Mouse (Mus musculus) kidney, embryonic 15.5 days (tissue): ENCODE results near the gene Phldb1. TPM values are rescaled to one million over a fixed set of nuclear protein-coding genes. Genes with fewer than 3 reads are reported as not detected.

ENCODE experiments used
- ATAC-seq: fragments of 200-750 bp; cut with Nextera tagmentation; replicated peaks from 2 replicates; pipeline ENCODE4 v1.8.0; 2017; ENCODE audit warnings: moderate TSS enrichment; ENCODE audit not compliant: low FRiP score
- H3K27ac ChIP-seq: fragments of 300-500 bp; sonication (generic); 2 replicates; pipeline ENCODE4 v1.5.1; 2015; ENCODE audit warnings: mild to moderate bottlenecking, inconsistent platforms
- H3K27me3 ChIP-seq: fragments of 300-500 bp; sonication (generic); 2 replicates; pipeline ENCODE4 v1.6.1; 2015; ENCODE audit warnings: inconsistent platforms
- H3K36me3 ChIP-seq: fragments of 300-500 bp; sonication (generic); 2 replicates; pipeline ENCODE4 v1.6.1; 2015; ENCODE audit warnings: inconsistent platforms
- H3K4me1 ChIP-seq: fragments of 300-500 bp; sonication (generic); 2 replicates; pipeline ENCODE4 v1.6.1; 2015; ENCODE audit warnings: inconsistent platforms
- H3K4me2 ChIP-seq: fragments of 300-500 bp; sonication (generic); 2 replicates; pipeline ENCODE4 v1.6.1; 2015; ENCODE audit warnings: moderate library complexity, mild to moderate bottlenecking, inconsistent platforms
- H3K4me3 ChIP-seq: fragments of 300-500 bp; sonication (generic); replicated peaks from 2 replicates; pipeline ENCODE4 v1.5.1; 2015; ENCODE audit warnings: mild to moderate bottlenecking, inconsistent platforms
- H3K9ac ChIP-seq: fragments of 300-500 bp; sonication (generic); 2 replicates; pipeline ENCODE4 v1.6.1; 2015; ENCODE audit warnings: mild to moderate bottlenecking, inconsistent platforms
- H3K9me3 ChIP-seq: fragments of 300-500 bp; sonication (generic); replicated peaks from 2 replicates; pipeline ENCODE4 v1.6.1; 2016; ENCODE audit warnings: inconsistent platforms
- WGBS: fragments of 180-500 bp; shearing (Covaris S2); methylation state at CpG from one replicate; pipeline ENCODE4 v1.1.7; 2015; ENCODE audit warnings: mixed read lengths; 5-methylcytosine and 5-hydroxymethylcytosine counted together
- polyA plus RNA-seq: library from polyadenylated mRNA; unstranded; fragments of >200 nt; fragmentation: Nextera tagmentation; extraction: Ambion mirVana; gene quantifications from 2 replicates; pipeline ENCODE4 v1.2.1, GENCODE M21; 2015

The Phldb1 gene
- polyA plus RNA-seq, 1 experiment from 2014 or later: 36.4 TPM

DNA sequence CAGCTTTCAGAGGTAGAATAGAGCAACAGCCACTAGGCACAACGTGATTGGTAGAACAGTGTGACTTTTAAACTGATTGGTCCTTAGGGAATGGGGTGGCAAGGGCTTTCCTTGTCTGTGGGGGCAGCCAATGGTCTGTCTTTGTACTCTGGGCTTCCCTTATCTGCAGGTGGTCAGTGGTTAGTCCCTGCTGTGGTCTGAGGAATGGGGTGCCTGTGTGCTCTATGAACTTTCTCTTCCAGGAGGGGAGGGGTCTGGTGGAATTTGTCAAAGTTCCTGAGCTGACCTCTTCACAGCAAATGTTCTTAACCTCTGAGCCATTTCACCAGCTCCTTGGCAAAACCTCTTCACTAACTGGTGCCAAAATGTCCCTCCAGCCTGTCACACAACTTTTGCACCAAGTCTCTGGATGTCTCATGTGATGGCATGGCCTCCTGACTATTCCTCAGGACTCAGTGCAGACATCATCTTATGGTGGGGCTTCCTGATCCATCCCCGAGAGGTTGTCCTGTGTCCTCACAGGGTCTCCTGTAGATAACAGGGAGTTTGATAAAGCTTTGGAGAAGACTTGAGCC is 62.6 kb downstream of the Phldb1 start:
- Histone ChIP-seq H3K4me3 (no peak overlapping the region), H3K9ac (no peak overlapping the region), H3K4me1 (no peaks in the 10 kb centered on the region), H3K36me3 (no peaks in the 10 kb centered on the region), H3K27ac (no peak overlapping the region), H3K4me2 (no peak overlapping the region), H3K9me3 (no peaks in the 10 kb centered on the region), H3K27me3 (no peaks in the 10 kb centered on the region)
- ATAC-seq: no peak
- 81% methylated on average over 2 of the region's 2 CpGs for WGBS

- Histone ChIP-seq H3K27me3 (no peaks in the 10 kb centered on the region), H3K4me3 (no peak overlapping the region), H3K36me3 (no peaks in the 10 kb centered on the region), H3K9me3 (no peaks in the 10 kb centered on the region), H3K4me1 (no peaks in the 10 kb centered on the region), H3K27ac (no peak overlapping the region), H3K9ac (no peak overlapping the region), H3K4me2 (no peak overlapping the region)
- ATAC-seq: no peak
- 89% methylated on average over 5 of the region's 5 CpGs for WGBS
Observed at GRCm38 (mm10) chr9:44671416-44671815, 63.6 kb downstream of the Phldb1 start.

DNA sequence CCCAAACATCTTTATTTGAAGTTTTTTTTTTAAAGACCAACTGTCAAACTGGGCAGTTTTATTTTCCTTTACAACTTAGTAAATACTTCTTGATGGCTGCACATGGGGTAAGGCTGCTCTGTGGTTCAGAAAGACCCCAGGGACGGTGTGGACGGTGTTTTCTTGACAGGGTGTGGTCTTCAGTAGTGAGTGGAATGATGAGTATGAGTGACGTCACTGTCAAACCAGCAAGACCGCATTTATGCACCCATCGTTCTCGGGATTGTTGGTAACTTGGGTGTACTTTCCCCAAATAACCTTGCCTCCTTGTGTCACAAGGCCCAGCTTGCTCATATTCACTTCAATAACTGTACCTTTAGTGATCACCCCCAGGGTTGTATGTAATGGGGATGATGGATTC is 71.3 kb downstream of the Phldb1 start:
- no peak overlapping the region for H3K4me3 ChIP-seq
- H3K9ac ChIP-seq: no peak overlapping the region
- no peak overlapping the region for H3K4me2 ChIP-seq
- no peak for ATAC-seq
- no peak overlapping the region for H3K27ac ChIP-seq
- no peaks in the 10 kb centered on the region for H3K27me3 ChIP-seq
- H3K36me3 ChIP-seq: no peaks in the 10 kb centered on the region
- H3K9me3 ChIP-seq: no peaks in the 10 kb centered on the region
- 93% methylated on average over 6 of the region's 6 CpGs for WGBS
- H3K4me1 ChIP-seq: no peaks in the 10 kb centered on the region

GRCm38 (mm10) chr9:44655098-44656066 is 79.6 kb downstream of the Phldb1 start:
- Histone ChIP-seq H3K27me3 (peaks cover 6% of the 10 kb centered on the region; the same call in 1 of the 2 replicates), H3K4me3 (peak overlapping the region; percentile 22), H3K27ac (0 out of 2 replicates have a peak overlapping the region, but pooled peaks have one; percentile 3), H3K36me3 (no peaks in the 10 kb centered on the region), H3K4me1 (peaks cover 8% of the 10 kb centered on the region), H3K9me3 (no peaks in the 10 kb centered on the region), H3K9ac (no peak overlapping the region), H3K4me2 (peak overlapping the region; percentile 53)
- peak; percentile 66 for ATAC-seq
- 28% methylated on average over 26 of the region's 26 CpGs for WGBS

DNA sequence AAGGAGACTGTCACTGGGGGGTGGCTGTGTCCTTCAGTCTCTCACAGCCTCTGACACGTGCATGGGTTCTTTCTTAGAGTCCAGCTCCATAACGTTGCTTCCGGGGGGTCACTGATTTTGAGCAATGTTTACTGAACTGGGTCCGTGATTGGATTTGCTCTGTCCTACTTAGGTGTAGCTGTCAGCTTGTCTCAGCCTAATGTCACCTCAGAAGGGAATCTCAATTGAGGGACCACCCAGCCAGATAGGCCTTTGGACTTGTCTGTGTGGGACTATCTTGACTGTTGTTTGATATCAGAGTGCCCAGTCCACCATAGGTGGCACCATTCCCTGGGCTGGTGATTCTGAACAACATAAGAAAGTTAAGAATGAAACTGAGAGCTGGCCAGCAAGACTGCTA is 81.1 kb downstream of the Phldb1 start:
- Histone ChIP-seq H3K27ac (no peak overlapping the region), H3K4me2 (no peak overlapping the region)
- 70% methylated on average over 4 of the region's 4 CpGs for WGBS

DNA sequence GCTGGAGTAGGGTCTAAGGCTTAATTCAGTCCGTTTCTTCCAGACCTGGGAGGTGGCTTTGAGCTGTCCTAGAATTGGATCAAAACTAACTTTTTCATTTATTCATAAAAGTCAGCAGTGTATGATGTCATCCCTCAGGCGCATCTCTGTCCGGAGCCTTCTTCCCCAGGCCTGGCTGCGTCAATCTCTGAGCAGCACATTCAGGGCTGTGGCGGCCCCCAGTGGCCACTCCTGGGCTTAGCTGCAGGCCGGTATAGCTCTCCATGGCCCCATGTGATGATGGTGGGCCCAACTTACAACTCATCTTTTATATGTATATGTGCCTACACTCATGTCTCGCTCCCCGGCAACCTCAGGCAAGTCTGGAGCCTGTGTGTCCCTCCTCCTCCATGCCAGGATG is 83.0 kb downstream of the Phldb1 start:
- no peak overlapping the region for H3K9ac ChIP-seq
- peak; percentile 80 for ATAC-seq
- WGBS: 12% methylated on average over 8 of the region's 8 CpGs

More for the DNA sequence above, 81.1 kb downstream of the Phldb1 start:
- H3K9me3 ChIP-seq: no peaks in the 10 kb centered on the region
- H3K4me3 ChIP-seq: no peak overlapping the region
- peaks cover 6% of the 10 kb centered on the region; the same call in 1 of the 2 replicates for H3K27me3 ChIP-seq
- ATAC-seq: no peak
- H3K4me1 ChIP-seq: peaks cover 8% of the 10 kb centered on the region
- H3K36me3 ChIP-seq: no peaks in the 10 kb centered on the region
- no peak overlapping the region for H3K9ac ChIP-seq

GRCm38 (mm10) chr9:44648881-44649281 is 86.1 kb downstream of the Phldb1 start:
- no peak overlapping the region for H3K4me3 ChIP-seq
- no peaks in the 10 kb centered on the region for H3K36me3 ChIP-seq
- no peaks in the 10 kb centered on the region for H3K4me1 ChIP-seq
- no peak overlapping the region for H3K4me2 ChIP-seq
- H3K27ac ChIP-seq: no peak overlapping the region
- H3K27me3 ChIP-seq: peaks cover 6% of the 10 kb centered on the region; the same call in 1 of the 2 replicates
- ATAC-seq: no peak
- H3K9ac ChIP-seq: no peak overlapping the region
- H3K9me3 ChIP-seq: no peaks in the 10 kb centered on the region
- 65% methylated on average over 7 of the region's 7 CpGs for WGBS

More for the DNA sequence above, 83.0 kb downstream of the Phldb1 start:
- Histone ChIP-seq H3K27me3 (peaks cover 6% of the 10 kb centered on the region; the same call in 1 of the 2 replicates), H3K27ac (no peak overlapping the region), H3K4me3 (no peak overlapping the region), H3K4me1 (peaks cover 8% of the 10 kb centered on the region), H3K36me3 (no peaks in the 10 kb centered on the region), H3K9me3 (no peaks in the 10 kb centered on the region), H3K4me2 (no peak overlapping the region)

DNA sequence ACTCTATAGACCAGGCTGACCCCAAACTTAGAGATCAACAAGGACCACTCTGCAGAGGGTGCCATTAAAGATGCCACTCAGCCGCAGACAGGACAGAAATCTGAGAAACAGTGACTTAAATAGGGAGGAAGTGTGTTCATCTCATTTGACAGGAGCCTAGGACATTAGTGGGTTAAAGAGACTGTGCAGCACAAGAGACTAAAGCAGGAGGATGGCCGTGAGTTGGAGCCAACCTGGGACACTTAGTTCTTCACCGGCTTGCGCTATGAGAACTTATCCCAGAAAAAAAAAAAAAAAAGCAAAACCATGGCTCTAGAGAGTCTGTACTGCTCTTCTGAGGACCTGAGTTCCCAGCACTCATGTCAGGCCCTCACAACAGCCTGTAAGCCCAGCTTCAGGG is 87.3 kb downstream of the Phldb1 start:
- H3K4me1 ChIP-seq: no peaks in the 10 kb centered on the region
- no peak overlapping the region for H3K9ac ChIP-seq
- no peak overlapping the region for H3K4me3 ChIP-seq
- peaks cover 6% of the 10 kb centered on the region; the same call in 1 of the 2 replicates for H3K27me3 ChIP-seq
- H3K4me2 ChIP-seq: no peak overlapping the region
- H3K9me3 ChIP-seq: no peaks in the 10 kb centered on the region
- H3K27ac ChIP-seq: no peak overlapping the region
- H3K36me3 ChIP-seq: no peaks in the 10 kb centered on the region
- WGBS: 65% methylated on average over 4 of the region's 4 CpGs
- ATAC-seq: no peak

- ATAC-seq: no peak
- no peak overlapping the region for H3K27ac ChIP-seq
- 95% methylated on average over 8 of the region's 8 CpGs for WGBS
- peaks cover 6% of the 10 kb centered on the region; the same call in 1 of the 2 replicates for H3K27me3 ChIP-seq
- H3K4me3 ChIP-seq: no peak overlapping the region
- H3K9me3 ChIP-seq: no peaks in the 10 kb centered on the region
- H3K9ac ChIP-seq: no peak overlapping the region
- H3K4me1 ChIP-seq: no peaks in the 10 kb centered on the region
- no peaks in the 10 kb centered on the region for H3K36me3 ChIP-seq
- H3K4me2 ChIP-seq: no peak overlapping the region
Observed at GRCm38 (mm10) chr9:44647026-44647425, 88.0 kb downstream of the Phldb1 start.

DNA sequence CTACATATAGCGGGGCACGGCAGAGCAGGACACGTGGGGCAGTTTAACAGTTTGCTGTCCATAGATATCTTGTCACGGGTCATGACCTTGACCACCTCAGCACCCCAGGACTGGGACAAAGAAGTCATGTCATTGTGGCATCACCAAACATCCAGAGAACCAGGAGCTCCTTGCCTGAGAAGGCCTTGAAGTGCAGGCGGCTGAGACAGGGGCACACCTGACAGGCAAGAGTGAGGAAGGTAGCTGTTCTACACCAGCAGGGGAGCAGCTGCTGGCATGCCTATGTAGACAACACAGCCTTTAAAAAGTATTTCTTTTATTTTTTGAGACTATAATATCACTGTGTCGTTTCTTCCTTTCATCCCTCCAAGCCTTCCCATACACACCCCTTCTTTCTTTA is 88.6 kb downstream of the Phldb1 start:
- ATAC-seq: no peak
- Histone ChIP-seq H3K36me3 (no peaks in the 10 kb centered on the region), H3K27me3 (peaks cover 6% of the 10 kb centered on the region; the same call in 1 of the 2 replicates), H3K4me3 (no peak overlapping the region), H3K4me2 (no peak overlapping the region), H3K4me1 (no peaks in the 10 kb centered on the region), H3K9ac (no peak overlapping the region), H3K9me3 (no peaks in the 10 kb centered on the region), H3K27ac (no peak overlapping the region)
- 81% methylated on average over 6 of the region's 6 CpGs for WGBS

- WGBS: 67% methylated on average over 15 of the region's 15 CpGs
- Histone ChIP-seq H3K4me1 (no peaks in the 10 kb centered on the region), H3K4me3 (no peak overlapping the region), H3K27me3 (0 out of 2 replicates have a peak, but pooled peaks cover 2% of the 10 kb centered on the region), H3K9me3 (no peaks in the 10 kb centered on the region), H3K4me2 (no peak overlapping the region), H3K9ac (no peak overlapping the region), H3K36me3 (peaks cover 1% of the 10 kb centered on the region; the same call in 1 of the 2 replicates), H3K27ac (no peak overlapping the region)
- ATAC-seq: no peak
Observed at GRCm38 (mm10) chr9:44645924-44646323, 89.1 kb downstream of the Phldb1 start.

- H3K36me3 ChIP-seq: peaks cover 6% of the 10 kb centered on the region; the same call in 1 of the 2 replicates
- H3K4me1 ChIP-seq: no peaks in the 10 kb centered on the region
- no peaks in the 10 kb centered on the region for H3K27me3 ChIP-seq
- H3K27ac ChIP-seq: no peak overlapping the region
- H3K4me2 ChIP-seq: no peak overlapping the region
- 60% methylated on average over 5 of the region's 5 CpGs for WGBS
- no peak overlapping the region for H3K9ac ChIP-seq
- H3K4me3 ChIP-seq: no peak overlapping the region
- ATAC-seq: no peak
- no peaks in the 10 kb centered on the region for H3K9me3 ChIP-seq
Observed at GRCm38 (mm10) chr9:44645481-44645880, 89.5 kb downstream of the Phldb1 start.
